Mouse (Mus musculus): Measurements from ENCODE around the gene Atp5d.
A peak's percentile ranks its signal among the peaks of the same experiment; 100 is the strongest.
"Not testable (repeated sequence)": the region's sequence is repeated elsewhere in the genome, so short reads cannot be mapped to it uniquely, and the experiment has no call there.

Gene Atp5d

DNA sequence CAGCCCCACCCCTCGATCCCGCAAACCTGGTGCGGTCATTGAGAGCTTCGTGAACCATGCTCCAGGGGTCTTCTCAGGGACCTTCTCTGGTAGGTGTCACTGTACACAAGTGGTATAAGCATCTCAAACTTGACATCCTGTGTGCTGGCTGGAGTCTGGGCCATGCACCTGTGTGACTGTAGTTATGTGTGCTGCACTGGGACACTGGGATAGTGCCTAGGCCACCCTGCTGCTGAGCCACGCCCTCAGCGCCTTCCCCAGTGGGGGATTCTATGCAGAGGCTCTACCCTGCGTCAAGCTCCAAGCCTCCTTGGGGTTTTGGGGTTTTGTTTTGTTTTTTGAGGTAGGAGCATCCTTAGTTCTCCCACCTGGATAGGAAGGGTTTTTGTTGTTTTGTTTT lies 16.0 kb downstream of the Atp5d start:
- DNase-seq: no peak

DNA sequence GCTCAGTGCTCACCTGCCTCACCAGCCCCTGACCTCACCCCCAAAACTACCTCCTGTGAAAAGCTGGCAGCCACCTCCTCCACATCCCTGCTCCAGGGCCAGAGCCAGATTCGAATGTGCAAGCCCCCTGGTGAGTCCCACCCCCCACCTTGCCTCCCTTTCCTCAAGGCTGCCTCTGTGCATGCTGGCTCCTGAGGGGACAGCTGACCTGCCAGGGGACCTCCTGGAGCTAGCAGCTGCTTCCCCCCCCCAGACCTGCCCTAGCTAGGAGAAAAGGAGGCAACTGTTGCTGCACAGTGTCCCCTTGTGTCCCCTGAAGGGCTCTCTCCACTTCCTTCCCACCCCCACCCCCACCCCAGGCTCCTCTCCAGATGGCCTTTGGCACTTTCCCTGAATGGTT lies 16.8 kb downstream of the Atp5d start:
- DNase-seq: peak in 1 of 2 experiments; percentile 61

DNA sequence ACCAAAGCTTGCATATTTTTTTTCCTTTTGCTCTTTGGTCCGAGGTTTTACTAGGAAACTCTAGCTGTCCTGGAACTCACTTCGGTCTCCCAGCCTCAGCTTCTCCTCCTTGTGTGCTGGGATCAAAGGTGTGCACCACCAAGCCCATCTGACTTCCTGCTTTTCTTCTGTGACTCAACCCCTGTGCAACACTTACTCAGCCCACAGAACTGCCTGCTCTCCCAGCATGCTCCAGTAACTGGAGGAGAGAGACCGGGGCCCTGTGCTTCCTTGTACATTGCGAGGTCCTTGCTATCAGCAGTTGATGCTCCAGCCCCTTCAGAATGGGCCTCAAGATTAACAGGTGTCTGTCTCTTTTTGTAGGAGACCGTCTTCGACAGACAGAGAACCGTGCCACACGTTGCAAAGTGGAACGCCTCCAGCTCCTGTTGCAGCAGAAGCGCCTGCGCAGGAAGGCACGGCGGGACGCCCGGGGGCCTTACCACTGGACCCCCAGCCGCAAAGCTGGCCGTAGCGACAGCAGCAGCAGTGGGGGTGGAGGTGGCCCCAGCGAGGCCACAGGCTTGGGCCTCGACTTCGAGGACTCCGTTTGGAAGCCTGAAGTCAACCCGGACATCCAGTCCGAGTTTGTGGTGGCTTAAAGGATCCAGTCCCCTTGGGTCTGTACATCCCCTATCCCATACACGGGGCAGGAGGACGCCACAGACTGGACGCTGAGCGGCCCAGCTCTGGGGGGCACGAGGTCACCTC lies 17.7 kb downstream of the Atp5d start:
- DNase-seq: peak in 1 of 2 experiments; percentile 36

DNA sequence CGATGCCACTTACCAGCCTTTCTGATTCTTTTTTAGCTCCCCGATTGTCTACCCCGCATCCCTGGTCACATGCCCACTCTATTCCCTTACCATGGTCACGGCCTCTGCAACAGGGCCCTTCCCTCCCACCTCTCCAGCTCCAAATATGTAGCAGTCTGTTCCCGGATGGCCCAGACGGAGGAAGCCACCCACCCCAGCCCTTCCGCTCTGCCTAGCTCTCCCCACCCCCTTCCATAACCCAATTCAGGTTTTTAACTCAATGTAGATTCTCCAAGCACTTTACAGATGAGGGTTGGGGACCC lies 18.3 kb downstream of the Atp5d start:
- DNase-seq: peak in 1 of 2 experiments; percentile 41

DNA sequence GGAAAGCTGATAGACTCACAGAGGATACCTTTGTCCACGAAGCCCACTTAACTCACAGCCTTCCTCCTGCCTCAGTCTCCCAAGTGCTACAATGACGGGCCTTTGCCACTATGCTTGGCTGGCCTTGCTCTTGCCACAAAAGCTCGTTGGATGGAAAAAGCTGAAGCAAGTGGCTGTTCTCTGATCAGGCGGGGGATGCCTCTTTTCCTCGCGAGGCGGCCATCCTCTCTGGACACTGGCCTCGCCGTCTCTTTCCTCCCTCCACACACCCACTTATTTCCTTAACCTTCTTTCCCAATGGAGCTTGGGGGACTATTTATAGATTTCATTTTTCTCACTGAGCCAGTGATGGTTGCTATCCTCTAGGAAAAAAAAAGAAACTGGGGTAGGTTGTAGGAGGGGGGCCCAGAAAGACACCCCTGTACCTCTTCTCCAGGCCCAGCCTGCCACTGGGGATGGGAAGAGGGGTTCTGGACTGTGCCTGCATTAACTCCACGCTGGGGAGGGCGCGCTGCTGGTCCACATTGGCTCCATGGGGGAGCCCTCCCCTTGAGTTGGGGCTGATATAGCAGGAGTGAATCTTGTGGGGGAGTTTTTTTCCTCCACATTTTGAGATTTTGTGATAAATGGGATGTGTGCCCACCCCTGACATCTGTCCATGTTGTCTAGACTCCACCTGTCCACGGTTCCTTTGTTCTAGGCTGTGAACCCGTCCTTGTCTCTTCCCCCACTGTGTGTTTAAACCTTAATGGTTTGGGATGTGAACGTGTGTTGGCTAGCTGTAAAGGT lies 18.9 kb downstream of the Atp5d start:
- DNase-seq: peak; percentile 44 to 61

DNA sequence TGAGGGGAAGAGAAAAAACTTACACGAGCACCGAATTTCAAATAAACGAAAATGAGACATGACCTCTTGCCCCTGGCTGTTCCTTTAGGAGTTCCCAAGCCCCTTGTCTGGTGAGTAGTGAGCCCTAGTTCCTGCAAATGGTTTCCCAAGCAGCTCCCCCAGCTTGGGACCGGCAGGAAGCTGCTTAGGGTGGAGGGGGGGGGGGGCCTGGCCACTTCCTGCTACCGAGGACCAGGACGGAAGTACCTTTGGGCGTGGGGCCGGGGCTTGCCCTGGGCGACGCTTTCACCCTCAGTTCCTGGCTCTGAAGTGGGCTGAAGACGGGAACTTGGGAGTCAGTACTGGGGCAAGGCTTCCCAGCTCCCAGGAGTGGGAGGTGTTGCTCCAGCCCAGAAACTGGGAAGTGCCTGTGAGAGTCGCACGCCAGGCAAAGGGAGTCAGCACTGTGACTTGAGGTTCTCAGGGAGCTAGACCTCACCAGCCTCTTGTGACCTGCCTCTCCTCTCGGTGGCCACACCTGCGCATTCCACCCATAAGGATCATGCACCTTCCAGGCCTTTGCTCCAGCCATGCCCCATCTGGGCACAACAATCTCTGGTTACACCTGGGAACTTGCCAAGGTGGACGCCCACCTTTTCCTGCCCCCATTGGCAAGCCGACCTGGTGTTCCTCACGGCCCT lies 20.0 kb downstream of the Atp5d start:
- DNase-seq: peak; percentile 50 to 60

DNA sequence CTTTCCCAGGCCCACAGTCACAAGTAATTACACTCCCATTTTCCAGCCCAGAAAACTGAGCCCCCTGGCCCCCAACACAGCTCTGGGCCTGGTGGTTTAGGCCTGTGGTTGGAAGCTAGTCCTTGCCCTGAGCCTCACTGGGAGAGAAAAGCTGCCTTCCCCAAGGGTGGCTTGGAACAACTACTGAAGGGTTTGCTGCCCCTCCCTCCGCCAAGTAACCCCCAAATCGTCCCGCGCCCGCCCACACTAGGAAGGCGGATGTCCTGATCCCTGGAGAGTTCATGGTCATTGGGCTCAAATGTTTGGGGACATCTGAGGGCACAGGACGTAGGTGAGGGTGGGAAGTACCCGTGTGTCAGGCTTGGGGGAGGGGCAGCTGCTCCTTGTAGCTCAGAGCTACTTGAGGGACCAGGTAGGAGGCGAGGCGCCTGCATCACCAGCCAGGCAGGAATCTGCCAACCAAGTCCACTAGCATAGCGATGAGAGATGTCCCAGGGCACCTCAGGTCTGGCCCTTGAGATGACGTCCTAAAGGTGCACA lies 20.7 kb downstream of the Atp5d start:
- peak; percentile 75 to 79 for DNase-seq

DNA sequence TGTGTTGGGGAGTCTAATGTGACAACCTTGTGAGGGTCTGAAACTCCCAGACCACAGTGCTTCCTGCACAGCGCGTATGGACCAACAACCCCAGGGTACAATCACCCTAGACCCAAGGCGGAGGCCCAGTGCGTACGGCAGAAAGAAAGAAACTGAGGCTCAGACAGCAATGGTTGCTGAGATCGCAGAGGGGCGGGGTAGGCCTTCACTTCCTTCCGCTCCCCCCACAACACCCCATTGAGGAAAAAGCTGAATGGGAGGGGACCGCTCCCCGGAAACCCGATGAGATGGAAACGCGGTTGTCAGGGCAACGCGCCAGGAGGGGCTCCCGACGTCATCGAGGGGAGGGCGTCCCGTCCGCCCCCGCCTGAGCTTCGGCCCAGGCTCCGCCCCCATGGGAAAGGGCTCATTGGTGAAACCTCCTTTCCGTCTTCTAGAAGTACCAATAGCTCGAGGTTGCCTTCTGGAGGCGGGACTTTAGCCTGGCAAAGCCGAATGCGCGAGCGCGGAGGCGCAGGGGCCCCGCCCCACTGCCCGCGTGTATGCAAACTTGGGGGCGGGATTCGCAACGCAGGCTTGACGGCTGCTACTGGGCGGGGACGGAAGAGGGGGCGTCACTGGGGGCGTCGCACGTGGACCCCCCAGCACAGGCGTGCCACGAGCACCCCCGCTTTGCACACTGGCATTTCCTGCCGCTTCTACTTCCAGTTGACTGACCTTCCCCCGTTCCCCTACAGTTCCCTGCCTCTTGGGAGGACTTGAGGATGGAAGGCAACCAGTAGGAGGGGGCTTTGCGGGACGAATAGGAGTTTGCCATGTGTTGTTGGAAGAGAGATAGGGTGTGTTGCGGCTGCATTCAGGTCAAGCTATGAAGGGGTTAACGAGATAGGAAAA lies 21.4 kb downstream of the Atp5d start:
- peak; percentile 99 to 100 for DNase-seq

DNA sequence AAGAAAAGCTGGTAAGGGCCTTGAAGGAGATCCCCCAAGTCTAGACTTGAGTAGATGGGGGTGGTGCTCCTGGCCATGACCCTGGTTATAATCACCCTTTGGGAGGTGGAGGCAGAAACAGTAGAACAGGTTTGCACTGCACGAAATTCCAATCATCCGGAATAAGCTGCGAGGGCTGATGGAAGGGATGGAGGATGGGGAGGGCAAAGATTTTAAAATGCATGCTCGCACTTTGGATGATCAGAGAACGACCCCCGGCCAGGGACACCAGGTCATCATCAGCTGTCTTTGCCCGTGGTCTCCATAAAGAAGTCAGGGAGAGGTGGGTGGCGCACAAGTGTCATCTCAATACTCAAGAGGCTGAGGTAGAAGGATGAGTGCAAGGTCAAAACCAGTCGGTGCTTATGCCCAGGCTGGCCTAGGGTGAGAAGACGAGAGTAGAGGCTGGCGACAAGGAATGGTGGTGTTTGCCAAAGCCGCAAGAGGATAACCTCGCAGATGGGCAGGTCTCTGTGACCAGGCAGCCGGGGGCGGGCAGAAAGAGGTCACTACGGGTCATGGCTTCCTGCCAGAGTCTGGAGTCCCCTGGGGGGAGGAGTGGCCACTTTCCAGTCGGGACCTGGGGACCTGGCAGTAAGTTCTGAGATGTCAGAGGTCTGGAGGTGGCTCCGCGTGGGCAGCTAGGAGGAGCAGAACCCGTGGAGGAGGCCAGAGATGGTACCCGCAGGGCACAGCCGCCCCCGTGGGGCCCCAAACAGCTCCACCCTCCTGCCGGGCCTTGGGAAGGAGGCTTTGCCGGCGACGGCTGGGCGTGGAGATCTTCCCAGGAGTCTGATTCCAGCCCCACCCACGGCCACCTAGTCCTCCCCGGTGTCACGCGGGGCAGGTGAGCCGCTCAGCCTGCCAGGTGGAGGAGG lies 22.3 kb downstream of the Atp5d start:
- DNase-seq: peak; percentile 84 to 88

DNA sequence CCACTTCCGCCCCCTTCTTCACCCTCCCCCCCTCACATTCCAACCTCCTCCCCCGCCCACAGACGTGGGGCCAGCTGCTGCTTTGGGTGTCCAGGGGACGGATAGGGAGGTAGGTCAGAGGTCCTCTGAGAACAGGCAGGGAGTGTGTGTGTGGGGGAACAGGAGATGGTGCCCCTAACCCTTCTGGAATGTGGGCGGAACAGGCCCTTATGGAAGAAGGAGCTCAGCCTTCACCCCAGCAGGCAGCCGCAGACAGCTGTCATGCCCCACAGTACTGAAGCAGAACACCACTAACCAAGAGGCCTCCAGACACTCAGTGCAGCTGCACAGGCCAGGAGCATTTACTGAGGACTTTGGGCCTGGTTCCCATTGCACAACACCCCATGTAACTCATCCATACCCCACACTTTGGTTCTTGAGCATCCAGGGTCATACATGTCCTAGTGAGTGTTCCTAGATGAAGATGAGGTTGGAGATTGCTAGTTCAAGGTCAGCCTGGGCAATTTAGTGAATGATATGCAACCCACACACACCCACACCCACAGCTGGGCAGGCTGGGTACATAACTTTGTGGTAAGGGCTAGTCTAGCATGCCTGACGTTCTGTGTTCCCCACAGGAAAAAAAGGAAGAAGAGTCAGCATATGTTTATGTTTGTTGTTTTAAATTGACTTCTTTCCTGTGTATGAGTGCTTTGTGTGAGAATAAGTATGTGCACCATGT lies 23.2 kb downstream of the Atp5d start:
- DNase-seq: no peak

DNA sequence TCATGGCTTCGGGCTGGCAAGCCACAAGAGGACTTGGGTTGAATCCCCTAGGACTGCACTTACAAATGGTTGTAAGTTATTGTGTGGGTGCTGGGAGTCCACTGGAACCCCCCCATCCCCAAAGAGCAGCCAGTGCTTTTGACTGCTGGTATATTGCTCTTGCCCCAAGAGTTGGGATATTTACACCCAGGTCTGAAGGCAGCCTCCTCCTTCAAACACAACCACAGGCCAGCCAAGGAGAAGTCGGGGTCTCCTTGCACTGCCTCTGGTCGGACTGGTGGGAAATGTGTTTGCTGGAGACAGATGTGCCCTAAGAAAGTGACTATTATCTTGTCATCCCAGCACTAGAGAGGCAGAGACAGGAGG lies 23.8 kb downstream of the Atp5d start:
- DNase-seq: no peak

DNA sequence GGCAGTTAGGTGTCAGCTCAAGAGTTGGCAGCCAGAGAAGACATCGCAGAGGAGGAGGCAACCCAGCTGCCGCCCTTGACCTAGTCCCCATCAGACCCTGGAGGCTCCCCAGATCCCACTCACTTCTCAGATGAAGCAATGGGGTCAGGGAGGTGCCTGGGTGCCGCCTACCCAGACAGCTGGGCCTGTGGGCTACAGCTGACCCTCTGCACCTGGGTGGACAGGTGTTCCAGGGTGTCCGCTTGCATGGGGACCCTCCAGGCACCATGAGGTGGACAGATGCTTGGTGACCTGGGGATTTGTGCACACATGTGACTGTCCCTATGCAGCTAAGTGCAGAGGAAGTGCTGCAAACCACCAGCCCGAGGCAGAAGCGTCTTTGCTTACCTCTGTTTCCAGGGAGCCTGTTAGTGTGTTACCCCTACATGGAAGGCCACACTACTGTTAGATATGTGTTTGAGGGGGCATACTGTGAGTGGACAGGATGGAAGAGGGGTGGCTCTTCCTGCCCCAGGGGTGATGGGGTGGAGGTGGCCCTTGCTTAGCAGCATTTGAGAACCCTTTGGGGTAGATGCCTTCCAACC lies 24.4 kb downstream of the Atp5d start:
- DNase-seq: no peak

DNA sequence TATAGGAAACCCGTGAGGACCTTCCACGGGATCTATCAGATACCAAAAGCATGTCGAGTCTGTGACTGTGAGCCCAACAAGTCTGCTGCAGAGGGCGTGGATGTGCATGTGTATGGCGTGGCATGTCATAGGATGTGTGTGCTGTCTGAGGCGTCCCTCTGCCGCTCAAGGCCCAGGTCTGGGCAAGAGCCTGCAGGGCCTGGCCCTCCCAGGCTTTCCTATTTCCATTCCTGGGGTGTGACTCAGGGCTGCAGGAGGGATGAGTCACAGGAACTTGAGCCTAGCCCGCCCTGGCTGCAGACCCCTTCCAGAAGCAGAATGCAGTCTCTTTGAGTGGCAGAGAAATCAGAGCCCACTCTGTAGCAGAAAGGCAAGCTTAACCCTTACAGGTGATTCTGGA lies 25.3 kb downstream of the Atp5d start:
- DNase-seq: no peak

DNA sequence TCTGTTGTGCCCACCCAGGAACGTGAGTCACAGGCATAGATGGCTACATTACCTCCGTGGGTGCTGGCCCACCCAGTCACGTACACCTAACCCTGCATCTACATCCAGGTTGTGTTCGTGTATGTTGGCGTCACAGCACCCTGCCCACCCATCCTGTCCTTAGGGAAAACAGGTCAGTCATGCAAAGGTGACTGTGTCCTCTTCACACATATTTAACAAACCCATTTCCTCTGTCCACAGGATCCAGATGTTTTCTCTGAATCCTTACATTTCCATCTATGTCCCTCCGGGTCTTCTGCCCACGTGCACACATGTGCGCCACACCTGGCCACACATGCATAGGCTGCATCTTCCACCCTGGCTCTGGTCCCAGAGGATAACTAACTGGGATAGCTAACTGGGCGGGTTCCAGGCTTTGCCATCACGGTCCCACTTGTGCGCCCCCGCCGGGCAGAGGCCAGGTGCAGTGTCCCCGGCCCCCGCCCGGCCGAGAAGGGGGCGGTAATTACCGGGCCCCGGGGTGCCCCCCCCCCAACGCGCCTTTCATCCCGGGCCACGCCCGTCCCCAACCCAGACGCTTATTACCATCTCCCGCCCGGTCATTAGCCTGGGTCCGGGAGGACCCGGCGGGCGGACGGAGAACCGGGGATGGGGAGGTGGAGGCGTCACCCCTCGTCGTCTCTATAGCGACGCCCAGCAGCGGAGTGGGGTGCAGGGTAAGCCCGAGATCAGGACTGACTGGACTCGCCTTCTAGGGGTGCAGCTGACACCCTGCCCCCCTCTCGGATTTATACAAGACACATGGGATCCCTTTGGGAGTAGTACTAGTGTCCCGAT lies 25.9 kb downstream of the Atp5d start:
- DNase-seq: peak; percentile 72 to 75

DNA sequence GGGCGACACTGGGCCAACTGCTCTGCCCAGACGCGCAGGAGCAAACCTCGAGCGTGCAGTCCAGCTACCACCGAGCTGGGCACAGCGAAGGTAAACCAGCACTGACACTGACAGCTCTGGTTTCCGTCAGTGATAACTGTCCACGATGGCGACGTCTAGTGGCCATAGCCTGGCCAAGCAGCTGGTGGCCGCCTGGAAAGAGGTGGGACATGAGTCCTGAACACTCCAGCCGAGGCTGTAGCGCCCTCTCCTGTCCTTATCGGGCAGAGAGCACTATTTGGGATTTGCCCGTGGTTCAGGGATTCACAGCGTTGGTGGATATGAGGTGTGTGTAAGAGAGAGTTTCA lies 26.5 kb downstream of the Atp5d start:
- peak; percentile 99 for DNase-seq

DNA sequence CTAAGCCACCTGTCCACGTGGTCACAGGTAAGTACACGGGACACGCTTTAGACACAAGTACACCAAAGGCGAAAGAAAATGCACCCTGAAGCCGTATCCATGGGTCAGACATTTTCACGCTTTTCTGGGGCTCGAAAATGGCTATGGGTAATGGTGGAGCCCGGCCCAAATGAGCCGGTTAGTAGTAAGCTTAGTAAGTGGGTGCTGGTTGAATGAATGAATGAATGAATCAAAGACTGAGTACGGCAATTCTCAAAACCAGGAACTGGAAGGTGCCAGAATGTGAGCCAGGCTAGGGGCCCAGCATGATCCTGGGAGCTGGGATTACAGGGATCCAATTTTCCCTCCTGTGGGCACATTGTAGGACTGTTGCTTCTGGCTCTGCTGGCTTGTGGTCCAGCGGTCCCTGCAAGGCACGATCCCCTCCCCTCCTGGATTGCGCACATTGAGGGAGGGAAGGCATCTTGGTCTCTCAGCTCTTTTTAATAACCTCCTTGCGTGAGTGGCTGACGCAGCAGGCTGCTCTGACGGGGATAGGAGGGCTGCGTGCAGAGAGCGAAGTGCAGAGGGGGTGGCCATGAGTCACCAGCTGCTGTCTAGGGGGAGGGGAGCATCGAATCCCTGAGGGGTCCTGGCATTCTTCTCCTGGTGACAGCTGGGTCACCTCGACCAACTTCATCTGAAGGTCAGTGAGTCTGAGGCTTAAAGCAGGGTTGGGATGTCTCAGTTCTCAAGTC lies 27.1 kb downstream of the Atp5d start, which contains the start of gene Cirbp:
Cirbp (plus strand) TSS at position 594 of the 737 bp plus-strand sequence.
- DNase-seq: peak; percentile 74 to 76

DNA sequence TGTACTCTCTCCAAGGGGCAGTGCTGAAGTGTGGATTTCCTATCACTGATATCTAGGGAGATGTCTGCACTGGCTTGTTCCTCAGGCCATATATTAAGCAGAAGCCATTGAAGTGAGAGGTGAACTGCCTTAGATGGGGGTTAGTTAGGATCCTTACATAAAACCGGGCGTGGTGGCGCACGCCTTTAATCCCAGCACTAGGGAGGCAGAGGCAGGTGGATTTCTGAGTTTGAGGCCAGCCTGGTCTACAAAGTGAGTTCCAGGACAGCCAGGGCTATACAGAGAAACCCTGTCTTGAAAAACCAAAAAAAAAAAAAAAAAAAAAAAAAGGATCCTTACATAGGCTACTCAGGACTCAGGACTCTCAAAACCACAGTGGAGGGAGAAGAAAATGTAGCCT lies 27.7 kb downstream of the Atp5d start:
- DNase-seq: not testable (repeated sequence)

DNA sequence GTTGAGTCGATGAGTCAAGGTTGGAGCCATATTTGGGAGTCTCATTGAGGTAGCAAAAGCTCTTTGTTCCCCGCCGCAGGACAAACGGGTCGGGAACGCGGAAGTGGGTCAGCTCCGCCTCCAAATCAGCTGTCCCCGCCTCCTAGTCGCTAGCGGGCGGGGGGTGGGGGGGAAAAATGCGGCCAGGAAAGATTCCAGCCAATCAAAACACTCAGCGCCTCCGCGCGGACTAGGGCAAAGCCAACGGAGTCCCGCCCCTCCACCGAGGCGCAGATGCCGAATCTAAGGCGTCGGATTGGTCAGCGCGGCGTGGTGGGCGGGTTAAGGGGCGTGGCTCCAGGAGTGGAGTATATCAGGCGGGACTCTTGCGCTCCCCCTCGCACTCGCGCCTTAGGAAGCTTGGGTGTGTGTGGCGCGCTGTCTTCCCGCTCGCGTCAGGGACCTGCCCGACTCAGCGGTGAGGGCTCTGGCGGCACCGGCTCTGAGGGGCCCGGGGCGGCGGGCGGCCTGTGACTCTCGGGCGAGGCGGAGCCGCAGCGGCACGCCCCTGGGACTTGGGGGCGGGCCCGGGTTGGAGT lies 29.1 kb downstream of the Atp5d start:
- peak; percentile 99 for DNase-seq

All from cerebellum, postnatal 10 days (tissue).